Mouse (Mus musculus) hindbrain, embryonic 11.5 days (tissue): ENCODE data around the gene Gna15. TPM values are rescaled to one million over a fixed set of nuclear protein-coding genes. Genes with fewer than 3 reads are reported as not detected.
A peak's percentile ranks its signal among the peaks of the same experiment; 100 is the strongest.

Source experiments
- ATAC-seq: fragments of 200-750 bp; cut with Nextera tagmentation; 2 replicates; pipeline ENCODE4 v1.8.0; 2017; ENCODE audit warnings: mild to moderate bottlenecking, moderate TSS enrichment, moderate library complexity; ENCODE audit not compliant: low FRiP score
- DNase-seq: peaks from one replicate; pipeline ENCODE4 v3.0.0-alpha.2; 2015; ENCODE audit warnings: low spot score
- H3K27ac ChIP-seq: fragments of 300-500 bp; sonication (generic); 2 replicates; pipeline ENCODE4 v1.5.1; 2014; ENCODE audit warnings: mild to moderate bottlenecking, low read depth, low read length
- H3K27me3 ChIP-seq: fragments of 300-500 bp; sonication (generic); 2 replicates; pipeline ENCODE4 v1.6.1; 2014; ENCODE audit warnings: mild to moderate bottlenecking, low read length, moderate library complexity, mixed read lengths; ENCODE audit not compliant: control insufficient read depth, insufficient read depth
- H3K36me3 ChIP-seq: fragments of 300-500 bp; sonication (generic); 2 replicates; pipeline ENCODE4 v1.6.1; 2014; ENCODE audit warnings: mild to moderate bottlenecking, low read length, moderate library complexity, mixed read lengths; ENCODE audit not compliant: control insufficient read depth, insufficient read depth
- H3K4me1 ChIP-seq: fragments of 300-500 bp; sonication (generic); replicated peaks from 2 replicates; pipeline ENCODE4 v1.6.1; 2014; ENCODE audit warnings: low read length, mixed read lengths; ENCODE audit not compliant: control insufficient read depth, insufficient read depth
- H3K4me2 ChIP-seq: fragments of 300-500 bp; sonication (generic); replicated peaks from 2 replicates; pipeline ENCODE4 v1.6.1; 2014; ENCODE audit warnings: mild to moderate bottlenecking, low read depth, low read length
- H3K4me3 ChIP-seq: fragments of 300-500 bp; sonication (generic); 2 replicates; pipeline ENCODE4 v1.5.1; 2014; ENCODE audit warnings: low read depth, low read length
- H3K9ac ChIP-seq: fragments of 300-500 bp; sonication (generic); 2 replicates; pipeline ENCODE4 v1.6.1; 2014; ENCODE audit warnings: low read depth, low read length
- H3K9me3 ChIP-seq: fragments of 300-500 bp; sonication (generic); 2 replicates; pipeline ENCODE4 v1.6.1; 2016; ENCODE audit warnings: low read length; ENCODE audit not compliant: control insufficient read depth
- WGBS: fragments of 180-500 bp; shearing (Covaris S2); extraction: QIAGEN DNeasy Blood & Tissue Kit; methylation state at CpG from one replicate; pipeline ENCODE4 v1.1.7; 2014; 5-methylcytosine and 5-hydroxymethylcytosine counted together
- polyA plus RNA-seq: library from polyadenylated mRNA; unstranded; fragments of >200 nt; fragmentation: Nextera tagmentation; extraction: Ambion mirVana; gene quantifications from 2 replicates; pipeline ENCODE4 v1.2.1, GENCODE M21; 2014

Gene Gna15
- polyA plus RNA-seq, 1 experiment from 2014 or later: 0.56 TPM

DNA sequence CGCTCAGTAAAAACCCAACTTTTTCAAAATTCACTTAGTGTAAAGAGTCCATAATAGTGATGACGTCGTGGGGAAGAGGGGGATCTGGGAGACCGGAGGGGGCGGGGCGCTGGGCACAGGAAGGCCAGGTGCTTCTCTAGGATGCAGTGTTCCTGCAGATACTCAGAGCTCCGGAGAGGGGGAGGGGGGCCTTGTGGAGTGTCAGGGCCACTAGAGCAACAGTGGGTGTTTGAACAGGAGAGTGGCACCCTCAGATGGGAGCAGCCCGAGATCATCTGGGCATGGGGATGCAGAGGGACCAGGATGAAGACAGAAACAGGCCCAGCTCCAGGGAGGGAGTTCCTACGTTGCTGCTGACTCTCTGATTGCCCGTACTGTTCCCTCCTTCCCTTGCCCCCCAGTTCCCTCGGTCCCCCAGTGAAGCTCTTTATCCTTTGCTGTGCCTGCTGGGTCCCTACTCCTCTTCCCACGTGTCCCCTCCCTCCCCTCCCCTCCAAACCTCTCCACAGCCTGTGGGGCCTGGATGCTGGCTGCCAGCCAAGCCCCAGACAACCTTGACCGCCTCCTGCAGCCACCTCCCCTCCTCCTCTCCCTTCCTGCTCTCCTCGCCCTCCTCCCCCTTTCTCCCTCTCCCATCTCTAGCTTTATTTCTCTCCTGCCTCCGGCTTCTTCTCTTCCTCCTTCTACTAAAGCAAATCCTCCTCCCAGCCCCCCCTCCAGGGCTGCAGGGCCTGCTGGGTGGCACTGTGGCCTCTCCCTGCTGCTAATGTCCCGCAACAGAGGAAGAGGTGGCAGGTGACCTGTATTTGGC, 44.6 kb upstream of the Gna15 start:
- H3K27me3 ChIP-seq: peaks cover 57% of the 10 kb centered on the region
- DNase-seq (peak; percentile 72), ATAC-seq (no peak)
- WGBS: 9% methylated on average over 15 of the region's 16 CpGs
- no peaks in the 10 kb centered on the region for H3K9me3 ChIP-seq
- peak overlapping the region; percentile 55; the same call in 1 of the 2 replicates for H3K27ac ChIP-seq
- no peaks in the 10 kb centered on the region for H3K36me3 ChIP-seq
- peaks cover 40% of the 10 kb centered on the region for H3K4me1 ChIP-seq
- H3K4me3 ChIP-seq: no peak overlapping the region
- H3K9ac ChIP-seq: no peak overlapping the region
- no peak overlapping the region; the same call in 1 of the 2 replicates for H3K4me2 ChIP-seq

- DNase-seq (no peak), ATAC-seq (no peak)
- H3K9me3 ChIP-seq: no peaks in the 10 kb centered on the region
- H3K4me1 ChIP-seq: peaks cover 33% of the 10 kb centered on the region
- peaks cover 40% of the 10 kb centered on the region for H3K27me3 ChIP-seq
- H3K4me2 ChIP-seq: no peak overlapping the region
- WGBS: 24% methylated on average over 20 of the region's 20 CpGs
- no peak overlapping the region for H3K27ac ChIP-seq
- no peak overlapping the region for H3K4me3 ChIP-seq
- H3K9ac ChIP-seq: no peak overlapping the region
- H3K36me3 ChIP-seq: no peaks in the 10 kb centered on the region
Measured at GRCm38 (mm10) chr10:81565257-81566228, 41.5 kb upstream of the Gna15 start.

GRCm38 (mm10) chr10:81564734-81565133, 40.7 kb upstream of the Gna15 start:
- Histone ChIP-seq H3K9ac (no peak overlapping the region), H3K9me3 (no peaks in the 10 kb centered on the region), H3K4me1 (peaks cover 27% of the 10 kb centered on the region), H3K4me2 (no peak overlapping the region), H3K4me3 (no peak overlapping the region), H3K36me3 (no peaks in the 10 kb centered on the region), H3K27ac (no peak overlapping the region), H3K27me3 (peaks cover 39% of the 10 kb centered on the region)
- peak; percentile 73 for DNase-seq
- WGBS: 13% methylated on average over 10 of the region's 10 CpGs
- ATAC-seq: no peak

DNA sequence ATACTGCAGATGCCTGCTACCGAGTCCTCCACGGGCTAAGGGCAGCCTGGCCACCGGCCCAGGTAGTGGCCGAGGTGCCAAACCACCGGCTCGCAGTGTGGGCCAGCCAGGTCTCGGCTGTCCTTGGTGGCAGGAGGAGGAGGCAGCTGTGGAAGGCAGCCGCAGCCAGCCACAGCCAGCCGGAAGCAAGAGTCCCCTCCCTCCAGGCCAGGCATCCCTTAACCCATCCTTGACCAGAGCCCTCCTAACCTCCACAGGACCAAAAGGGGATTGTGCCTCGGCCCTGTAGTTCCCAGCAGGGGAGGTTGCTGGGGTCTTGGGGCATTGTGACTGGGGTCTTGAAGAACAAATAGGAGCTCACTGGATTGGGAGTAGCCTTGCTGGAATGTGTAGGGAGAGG, 40.2 kb upstream of the Gna15 start:
- Histone ChIP-seq H3K36me3 (no peaks in the 10 kb centered on the region), H3K9ac (no peak overlapping the region), H3K4me2 (peak overlapping the region; percentile 21; the same call in 1 of the 2 replicates), H3K4me1 (peaks cover 25% of the 10 kb centered on the region), H3K4me3 (peak overlapping the region; percentile 12; the same call in 1 of the 2 replicates), H3K27ac (no peak overlapping the region), H3K27me3 (peaks cover 34% of the 10 kb centered on the region), H3K9me3 (no peaks in the 10 kb centered on the region)
- 1% methylated on average over 10 of the region's 10 CpGs for WGBS
- DNase-seq: peak; percentile 49
- no peak for ATAC-seq

GRCm38 (mm10) chr10:81563481-81563880, 39.5 kb upstream of the Gna15 start:
- peaks cover 31% of the 10 kb centered on the region for H3K27me3 ChIP-seq
- no peaks in the 10 kb centered on the region for H3K36me3 ChIP-seq
- peaks cover 21% of the 10 kb centered on the region for H3K4me1 ChIP-seq
- H3K4me3 ChIP-seq: no peak overlapping the region
- 47% methylated on average over 6 of the region's 6 CpGs for WGBS
- DNase-seq: no peak
- H3K27ac ChIP-seq: no peak overlapping the region
- peak overlapping the region; percentile 21; the same call in 1 of the 2 replicates for H3K4me2 ChIP-seq
- H3K9ac ChIP-seq: no peak overlapping the region
- H3K9me3 ChIP-seq: no peaks in the 10 kb centered on the region
- no peak for ATAC-seq

DNA sequence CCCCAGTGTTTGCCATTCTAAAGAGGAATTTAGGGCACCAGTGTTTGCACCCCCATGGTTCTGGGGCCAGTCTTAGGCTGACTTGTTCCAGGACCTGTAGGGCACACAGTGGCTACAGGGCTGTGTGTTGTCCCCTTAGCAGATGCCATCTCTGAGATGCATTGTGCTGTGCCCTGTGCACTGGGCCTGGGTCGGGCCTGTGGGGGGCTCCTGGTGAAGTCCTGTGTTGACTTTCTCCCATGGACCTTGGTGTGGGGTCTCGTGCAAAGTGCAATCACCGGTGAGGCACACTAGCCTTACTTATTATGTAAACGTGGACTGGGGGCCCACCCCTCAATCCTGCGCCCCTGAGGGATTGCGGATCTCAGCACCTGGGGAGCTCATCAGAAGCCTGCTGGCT, 38.4 kb upstream of the Gna15 start:
- H3K4me1 ChIP-seq: peaks cover 19% of the 10 kb centered on the region
- DNase-seq (no peak), ATAC-seq (no peak)
- 77% methylated on average over 6 of the region's 6 CpGs for WGBS
- no peak overlapping the region for H3K27ac ChIP-seq
- H3K4me3 ChIP-seq: no peak overlapping the region
- H3K4me2 ChIP-seq: no peak overlapping the region
- no peak overlapping the region for H3K9ac ChIP-seq
- no peaks in the 10 kb centered on the region for H3K36me3 ChIP-seq
- H3K27me3 ChIP-seq: peaks cover 24% of the 10 kb centered on the region
- no peaks in the 10 kb centered on the region for H3K9me3 ChIP-seq

- no peaks in the 10 kb centered on the region for H3K9me3 ChIP-seq
- peak overlapping the region; percentile 90 for H3K4me3 ChIP-seq
- 20% methylated on average over 16 of the region's 16 CpGs for WGBS
- ATAC-seq (no peak; the same call in 1 of the 2 replicates), DNase-seq (no peak)
- peak overlapping the region; percentile 99 for H3K9ac ChIP-seq
- H3K27ac ChIP-seq: no peak overlapping the region
- H3K36me3 ChIP-seq: no peaks in the 10 kb centered on the region
- H3K27me3 ChIP-seq: peaks cover 10% of the 10 kb centered on the region
- peaks cover 19% of the 10 kb centered on the region for H3K4me1 ChIP-seq
- peak overlapping the region; percentile 92 for H3K4me2 ChIP-seq
Measured at GRCm38 (mm10) chr10:81560719-81561459, 36.9 kb upstream of the Gna15 start.
